Mouse (Mus musculus): ENCODE results near the gene Podxl2. TPM values are rescaled to one million over a fixed set of nuclear protein-coding genes. Genes with fewer than 3 reads are reported as not detected.

Podxl2 gene
- total and polyA plus RNA-seq, 2 experiments from 2014 or later: 60.8 to 90.9 TPM

GRCm38 (mm10) chr6:88826965-88827364 lies 47.9 kb downstream of the Podxl2 start:
- ATAC-seq (ENCODE audit: insufficient read depth, low read depth): no peak
- Histone ChIP-seq H3K9me3 (replicated peaks; ENCODE audit: control insufficient read depth, low read length) (no peaks in the 10 kb centered on the region), H3K9ac (replicated peaks; ENCODE audit: low read depth, low read length) (no peak overlapping the region), H3K27ac (ENCODE audit: low read depth) (no peak overlapping the region), H3K4me3 (ENCODE audit: low read depth, low read length) (no peak overlapping the region), H3K36me3 (replicated peaks; ENCODE audit: control insufficient read depth, insufficient read depth, low read length) (peaks cover 7% of the 10 kb centered on the region; the same call in 1 of the 2 replicates), H3K4me1 (ENCODE audit: control insufficient read depth, insufficient read depth) (peaks cover 4% of the 10 kb centered on the region), H3K4me2 (ENCODE audit: low read depth, low read length) (no peak overlapping the region), H3K27me3 (ENCODE audit: control insufficient read depth, insufficient read depth, low read length) (no peaks in the 10 kb centered on the region)
- DNase-seq (ENCODE audit: low spot score): no peak
- TF ChIP-seq EP300 (IDR thresholded peaks at IDR 0.05; ENCODE audit: low read depth) (no peak), CTCF (IDR thresholded peaks at IDR 0.05; ENCODE audit: low read depth) (no peak)
- WGBS: 63% methylated on average over 3 of the region's 3 CpGs

- no peak overlapping the region for H3K4me2 ChIP-seq (ENCODE audit: low read depth, low read length)
- H3K9ac ChIP-seq (replicated peaks; ENCODE audit: low read depth, low read length): no peak overlapping the region
- no peak overlapping the region for H3K4me3 ChIP-seq (ENCODE audit: low read depth, low read length)
- WGBS: 31% methylated on average over 6 of the region's 6 CpGs
- no peaks in the 10 kb centered on the region for H3K9me3 ChIP-seq (replicated peaks; ENCODE audit: control insufficient read depth, low read length)
- ATAC-seq (ENCODE audit: insufficient read depth, low read depth): peak; percentile 80
- H3K27ac ChIP-seq (ENCODE audit: low read depth): no peak overlapping the region
- peaks cover 7% of the 10 kb centered on the region for H3K4me1 ChIP-seq (ENCODE audit: control insufficient read depth, insufficient read depth)
- DNase-seq (ENCODE audit: low spot score): peak; percentile 84
- peaks cover 7% of the 10 kb centered on the region; the same call in 1 of the 2 replicates for H3K36me3 ChIP-seq (replicated peaks; ENCODE audit: control insufficient read depth, insufficient read depth, low read length)
- no peaks in the 10 kb centered on the region for H3K27me3 ChIP-seq (ENCODE audit: control insufficient read depth, insufficient read depth, low read length)
- TF ChIP-seq EP300 (IDR thresholded peaks at IDR 0.05; ENCODE audit: low read depth) (0 out of 2 replicates have a peak, but pooled peaks have one; percentile 36), CTCF (IDR thresholded peaks at IDR 0.05; ENCODE audit: low read depth) (peak; percentile 85)
Observed at GRCm38 (mm10) chr6:88826545-88826944, 48.3 kb downstream of the Podxl2 start.

GRCm38 (mm10) chr6:88826088-88826487 lies 48.8 kb downstream of the Podxl2 start:
- Histone ChIP-seq H3K9me3 (replicated peaks; ENCODE audit: control insufficient read depth, low read length) (no peaks in the 10 kb centered on the region), H3K27ac (ENCODE audit: low read depth) (no peak overlapping the region), H3K27me3 (ENCODE audit: control insufficient read depth, insufficient read depth, low read length) (no peaks in the 10 kb centered on the region), H3K4me3 (ENCODE audit: low read depth, low read length) (no peak overlapping the region), H3K36me3 (replicated peaks; ENCODE audit: control insufficient read depth, insufficient read depth, low read length) (peaks cover 7% of the 10 kb centered on the region; the same call in 1 of the 2 replicates), H3K4me2 (ENCODE audit: low read depth, low read length) (no peak overlapping the region), H3K4me1 (ENCODE audit: control insufficient read depth, insufficient read depth) (peaks cover 12% of the 10 kb centered on the region), H3K9ac (replicated peaks; ENCODE audit: low read depth, low read length) (no peak overlapping the region)
- TF ChIP-seq EP300 (IDR thresholded peaks at IDR 0.05; ENCODE audit: low read depth): no peak
- TF ChIP-seq CTCF (IDR thresholded peaks at IDR 0.05; ENCODE audit: low read depth): no peak
- DNase-seq (ENCODE audit: low spot score) (no peak), ATAC-seq (ENCODE audit: insufficient read depth, low read depth) (no peak)
- WGBS: 59% methylated on average over 3 of the region's 3 CpGs

- Histone ChIP-seq H3K9me3 (replicated peaks; ENCODE audit: control insufficient read depth, low read length) (no peaks in the 10 kb centered on the region), H3K27me3 (ENCODE audit: control insufficient read depth, insufficient read depth, low read length) (no peaks in the 10 kb centered on the region), H3K4me3 (ENCODE audit: low read depth, low read length) (no peak overlapping the region), H3K27ac (ENCODE audit: low read depth) (no peak overlapping the region), H3K4me2 (ENCODE audit: low read depth, low read length) (no peak overlapping the region), H3K36me3 (replicated peaks; ENCODE audit: control insufficient read depth, insufficient read depth, low read length) (peaks cover 7% of the 10 kb centered on the region; the same call in 1 of the 2 replicates), H3K4me1 (ENCODE audit: control insufficient read depth, insufficient read depth) (peaks cover 14% of the 10 kb centered on the region), H3K9ac (replicated peaks; ENCODE audit: low read depth, low read length) (no peak overlapping the region)
- 57% methylated on average over 7 of the region's 7 CpGs for WGBS
- DNase-seq (ENCODE audit: low spot score) (no peak), ATAC-seq (ENCODE audit: insufficient read depth, low read depth) (no peak)
- TF ChIP-seq CTCF (IDR thresholded peaks at IDR 0.05; ENCODE audit: low read depth) (no peak), EP300 (IDR thresholded peaks at IDR 0.05; ENCODE audit: low read depth) (no peak)
Observed at GRCm38 (mm10) chr6:88824183-88824582, 50.7 kb downstream of the Podxl2 start.

GRCm38 (mm10) chr6:88821901-88822300 lies 52.9 kb downstream of the Podxl2 start:
- Histone ChIP-seq H3K36me3 (replicated peaks; ENCODE audit: control insufficient read depth, insufficient read depth, low read length) (peaks cover 7% of the 10 kb centered on the region; the same call in 1 of the 2 replicates), H3K4me3 (ENCODE audit: low read depth, low read length) (no peak overlapping the region), H3K4me2 (ENCODE audit: low read depth, low read length) (no peak overlapping the region), H3K9ac (replicated peaks; ENCODE audit: low read depth, low read length) (no peak overlapping the region), H3K27ac (ENCODE audit: low read depth) (peak overlapping the region; percentile 56; the same call in 1 of the 2 replicates), H3K9me3 (replicated peaks; ENCODE audit: control insufficient read depth, low read length) (no peaks in the 10 kb centered on the region), H3K4me1 (ENCODE audit: control insufficient read depth, insufficient read depth) (peaks cover 14% of the 10 kb centered on the region), H3K27me3 (ENCODE audit: control insufficient read depth, insufficient read depth, low read length) (no peaks in the 10 kb centered on the region)
- peak; percentile 81 for TF ChIP-seq EP300 (IDR thresholded peaks at IDR 0.05; ENCODE audit: low read depth)
- no peak for TF ChIP-seq CTCF (IDR thresholded peaks at IDR 0.05; ENCODE audit: low read depth)
- ATAC-seq (ENCODE audit: insufficient read depth, low read depth) (peak; percentile 76), DNase-seq (ENCODE audit: low spot score) (peak; percentile 74)
- 44% methylated on average over 11 of the region's 11 CpGs for WGBS

GRCm38 (mm10) chr6:88821294-88821693 lies 53.5 kb downstream of the Podxl2 start:
- Histone ChIP-seq H3K9ac (replicated peaks; ENCODE audit: low read depth, low read length) (no peak overlapping the region), H3K4me2 (ENCODE audit: low read depth, low read length) (no peak overlapping the region), H3K36me3 (replicated peaks; ENCODE audit: control insufficient read depth, insufficient read depth, low read length) (0 out of 2 replicates have a peak, but pooled peaks cover 7% of the 10 kb centered on the region), H3K27me3 (ENCODE audit: control insufficient read depth, insufficient read depth, low read length) (no peaks in the 10 kb centered on the region), H3K4me1 (ENCODE audit: control insufficient read depth, insufficient read depth) (peaks cover 14% of the 10 kb centered on the region), H3K9me3 (replicated peaks; ENCODE audit: control insufficient read depth, low read length) (no peaks in the 10 kb centered on the region), H3K4me3 (ENCODE audit: low read depth, low read length) (no peak overlapping the region), H3K27ac (ENCODE audit: low read depth) (no peak overlapping the region; the same call in 1 of the 2 replicates)
- TF ChIP-seq CTCF (IDR thresholded peaks at IDR 0.05; ENCODE audit: low read depth): 0 out of 2 replicates have a peak, but pooled peaks have one; percentile 1
- TF ChIP-seq EP300 (IDR thresholded peaks at IDR 0.05; ENCODE audit: low read depth): no peak
- ATAC-seq (ENCODE audit: insufficient read depth, low read depth) (no peak), DNase-seq (ENCODE audit: low spot score) (no peak)
- 91% methylated on average over 6 of the region's 6 CpGs for WGBS
